Comparison of ENCODE assay signal across 26 mouse cellular contexts in genomic region chr2:44124093-44124492, GRCm38 (mm10).
DNase-seq lines count a peak whose midpoint lies in the region; ATAC-seq and TF ChIP-seq lines count a peak whose summit lies in the region.
"Had no signal": no experiment of that assay in that cellular context is flagged by ENCODE, and none has a peak within 500 bp of the region (broad histone marks: within the 10 kb centered on the region; RNA-seq: fewer than 3 reads in every experiment).

No protein-coding gene starts in this region.

- no peak overlapping the region for H3K4me2 ChIP-seq in limb, embryonic 13.5 days (replicated peaks)
- no peak overlapping the region for H3K4me2 ChIP-seq in lung, embryonic 16.5 days (ENCODE audit: low read depth, low read length)
- H3K4me2 ChIP-seq in embryonic facial prominence, embryonic 12.5 days (replicated peaks): no peak overlapping the region
- H3K4me2 ChIP-seq in limb, embryonic 14.5 days (replicated peaks; ENCODE audit: low read depth, low read length, severe bottlenecking): no peak overlapping the region
- H3K4me2 ChIP-seq: embryonic facial prominence, embryonic 13.5 days; forebrain, embryonic 12.5 days; forebrain, embryonic 15.5 days; heart, embryonic 12.5 days; heart, embryonic 15.5 days; hindbrain, embryonic 13.5 days had no signal

- DNase-seq in limb, embryonic 10.5 days (ENCODE audit: low spot score): no peak
- DNase-seq in lung, adult 2 months: no peak
- DNase-seq in limb, embryonic 14.5 days (ENCODE audit: low spot score): peak; percentile 26
- DNase-seq: adrenal gland, adult 8-10 months; adrenal gland, postnatal 25 days; cerebellum, adult 11-12 months; cerebellum, adult 8-10 months; cerebellum, postnatal 10 days; cerebellum, postnatal 36 days; gastrocnemius, postnatal 25 days; heart, adult 18-20 months; heart, postnatal 10 days; heart, postnatal 36 days had no signal

- no peak overlapping the region; the same call in 1 of the 2 replicates for H3K27ac ChIP-seq in limb, embryonic 13.5 days
- H3K27ac ChIP-seq in limb, embryonic 10.5 days: no peak overlapping the region
- H3K27ac ChIP-seq in lung, embryonic 16.5 days (ENCODE audit: low read length): peak overlapping the region; percentile 92
- 0 out of 2 replicates have a peak overlapping the region, but pooled peaks have one; percentile 11 for H3K27ac ChIP-seq in embryonic facial prominence, embryonic 12.5 days
- H3K27ac ChIP-seq in limb, embryonic 14.5 days (replicated peaks; ENCODE audit: low read depth, low read length): no peak overlapping the region
- H3K27ac ChIP-seq: embryonic facial prominence, embryonic 13.5 days; forebrain, embryonic 12.5 days; forebrain, embryonic 15.5 days; heart, embryonic 15.5 days; hindbrain, embryonic 10.5 days; hindbrain, embryonic 13.5 days had no signal

- WGBS in limb, embryonic 13.5 days: 41% methylated on average over 3 of the region's 3 CpGs
- 67% methylated on average over 3 of the region's 3 CpGs for WGBS in limb, embryonic 10.5 days
- 42% methylated on average over 3 of the region's 3 CpGs for WGBS in lung, embryonic 16.5 days
- WGBS in lung, adult 2 months: 61% methylated on average over 3 of the region's 3 CpGs
- WGBS in embryonic facial prominence, embryonic 12.5 days: 61% methylated on average over 3 of the region's 3 CpGs
- 38% methylated on average over 3 of the region's 3 CpGs for WGBS in limb, embryonic 14.5 days

- TF ChIP-seq POLR2A in lung, adult 2 months (IDR thresholded peaks at IDR 0.05; ENCODE audit: borderline replicate concordance, extremely low read depth, low read depth, low read length): no peak
- TF ChIP-seq POLR2A in limb, embryonic 14.5 days (IDR thresholded peaks at IDR 0.05; ENCODE audit: borderline replicate concordance, extremely low read depth, insufficient read depth, insufficient read length): no peak

- H3K4me1 ChIP-seq in limb, embryonic 13.5 days: peaks cover 8% of the 10 kb centered on the region; the same call in 1 of the 2 replicates
- peaks cover 19% of the 10 kb centered on the region for H3K4me1 ChIP-seq in limb, embryonic 10.5 days
- H3K4me1 ChIP-seq in lung, embryonic 16.5 days (replicated peaks; ENCODE audit: control insufficient read depth, insufficient read depth, low read length): no peaks in the 10 kb centered on the region
- H3K4me1 ChIP-seq in lung, adult 2 months (ENCODE audit: control insufficient read depth, insufficient read depth, low read length): no peaks in the 10 kb centered on the region
- H3K4me1 ChIP-seq in embryonic facial prominence, embryonic 12.5 days: peaks cover 3% of the 10 kb centered on the region
- H3K4me1 ChIP-seq in limb, embryonic 14.5 days (ENCODE audit: control insufficient read depth, insufficient read depth, low read length): peaks cover 4% of the 10 kb centered on the region; the same call in 1 of the 2 replicates
- H3K4me1 ChIP-seq: forebrain, embryonic 12.5 days; forebrain, embryonic 15.5 days; heart, embryonic 12.5 days; heart, embryonic 15.5 days; hindbrain, embryonic 13.5 days had no signal

- ATAC-seq in limb, embryonic 13.5 days (ENCODE audit: low FRiP score, low read depth): peak; percentile 19; the same call in 1 of the 2 replicates
- ATAC-seq in lung, embryonic 16.5 days (ENCODE audit: low read depth): peak; percentile 90
- no peak for ATAC-seq in embryonic facial prominence, embryonic 12.5 days (ENCODE audit: insufficient number of reproducible peaks, insufficient read depth, low FRiP score, low TSS enrichment)
- ATAC-seq in limb, embryonic 14.5 days (ENCODE audit: low FRiP score, low read depth): no peak
- ATAC-seq: CD4-positive, CD25-positive, alpha-beta regulatory T cell, adult 4 months; forebrain, embryonic 15.5 days; hindbrain, embryonic 16.5 days had no signal

- TF ChIP-seq CTCF in lung, adult 2 months (IDR thresholded peaks at IDR 0.05; ENCODE audit: insufficient read depth, low read length): no peak

- H3K4me3 ChIP-seq in limb, embryonic 13.5 days: no peak overlapping the region
- no peak overlapping the region for H3K4me3 ChIP-seq in limb, embryonic 10.5 days
- H3K4me3 ChIP-seq in lung, embryonic 16.5 days (ENCODE audit: low read length): no peak overlapping the region
- H3K4me3 ChIP-seq in lung, adult 2 months (replicated peaks; ENCODE audit: extremely low read depth, low read depth, low read length): no peak overlapping the region
- H3K4me3 ChIP-seq in embryonic facial prominence, embryonic 12.5 days: no peak overlapping the region
- H3K4me3 ChIP-seq in limb, embryonic 14.5 days (replicated peaks; ENCODE audit: low read length): no peak overlapping the region
- H3K4me3 ChIP-seq: embryonic facial prominence, embryonic 13.5 days; erythroblast, embryonic 14.5 days; forebrain, embryonic 12.5 days; forebrain, embryonic 15.5 days; heart, embryonic 12.5 days; heart, embryonic 15.5 days; hindbrain, embryonic 10.5 days; hindbrain, embryonic 13.5 days had no signal

- no peaks in the 10 kb centered on the region for H3K36me3 ChIP-seq in limb, embryonic 13.5 days
- no peaks in the 10 kb centered on the region for H3K36me3 ChIP-seq in limb, embryonic 10.5 days
- H3K36me3 ChIP-seq in lung, embryonic 16.5 days (ENCODE audit: control insufficient read depth, insufficient read depth, low read length): no peaks in the 10 kb centered on the region
- no peaks in the 10 kb centered on the region for H3K36me3 ChIP-seq in embryonic facial prominence, embryonic 12.5 days
- H3K36me3 ChIP-seq in limb, embryonic 14.5 days (ENCODE audit: control insufficient read depth, insufficient read depth, low read length): no peaks in the 10 kb centered on the region
- H3K36me3 ChIP-seq: embryonic facial prominence, embryonic 13.5 days; forebrain, embryonic 12.5 days; forebrain, embryonic 15.5 days; heart, embryonic 12.5 days; heart, embryonic 15.5 days; hindbrain, embryonic 10.5 days; hindbrain, embryonic 13.5 days had no signal

- no peak overlapping the region for H3K9ac ChIP-seq in limb, embryonic 13.5 days
- H3K9ac ChIP-seq in lung, embryonic 16.5 days (ENCODE audit: low read length): no peak overlapping the region
- H3K9ac ChIP-seq in embryonic facial prominence, embryonic 12.5 days: no peak overlapping the region
- H3K9ac ChIP-seq in limb, embryonic 14.5 days (ENCODE audit: low read depth, low read length, severe bottlenecking): no peak overlapping the region
- H3K9ac ChIP-seq: embryonic facial prominence, embryonic 13.5 days; forebrain, embryonic 12.5 days; forebrain, embryonic 15.5 days; heart, embryonic 12.5 days; heart, embryonic 15.5 days; hindbrain, embryonic 13.5 days had no signal

- H3K27me3 ChIP-seq in limb, embryonic 13.5 days: no peaks in the 10 kb centered on the region
- no peaks in the 10 kb centered on the region for H3K27me3 ChIP-seq in limb, embryonic 10.5 days (ENCODE audit: low read depth, poor library complexity, severe bottlenecking)
- H3K27me3 ChIP-seq in lung, embryonic 16.5 days (ENCODE audit: control insufficient read depth, insufficient read depth, low read depth, low read length): no peaks in the 10 kb centered on the region
- no peaks in the 10 kb centered on the region for H3K27me3 ChIP-seq in embryonic facial prominence, embryonic 12.5 days
- H3K27me3 ChIP-seq in limb, embryonic 14.5 days (ENCODE audit: control insufficient read depth, insufficient read depth, low read length): no peaks in the 10 kb centered on the region
- H3K27me3 ChIP-seq: embryonic facial prominence, embryonic 13.5 days; forebrain, embryonic 12.5 days; forebrain, embryonic 15.5 days; heart, embryonic 12.5 days; heart, embryonic 15.5 days; hindbrain, embryonic 13.5 days had no signal

- no peaks in the 10 kb centered on the region for H3K9me3 ChIP-seq in limb, embryonic 13.5 days
- no peaks in the 10 kb centered on the region for H3K9me3 ChIP-seq in limb, embryonic 10.5 days (replicated peaks)
- H3K9me3 ChIP-seq in lung, embryonic 16.5 days (ENCODE audit: control insufficient read depth, low read length): no peaks in the 10 kb centered on the region
- H3K9me3 ChIP-seq in embryonic facial prominence, embryonic 12.5 days: no peaks in the 10 kb centered on the region
- no peaks in the 10 kb centered on the region for H3K9me3 ChIP-seq in limb, embryonic 14.5 days (ENCODE audit: control insufficient read depth, low read length)
- H3K9me3 ChIP-seq: embryonic facial prominence, embryonic 13.5 days; forebrain, embryonic 12.5 days; forebrain, embryonic 15.5 days; heart, embryonic 12.5 days; heart, embryonic 15.5 days; hindbrain, embryonic 10.5 days; hindbrain, embryonic 13.5 days had no signal

Comparison
In these comparisons a context has a peak if more than half of its experiments do, and no peak if none do; other contexts are left out.
1. ATAC-seq: peak in limb, embryonic 13.5 days (single experiment) and lung, embryonic 16.5 days (single experiment); none in embryonic facial prominence, embryonic 12.5 days (single experiment) and limb, embryonic 14.5 days (single experiment).
2. H3K27ac ChIP-seq: peak in lung, embryonic 16.5 days (single experiment) and embryonic facial prominence, embryonic 12.5 days (single experiment); none in limb, embryonic 13.5 days (single experiment), limb, embryonic 10.5 days (single experiment) and limb, embryonic 14.5 days (single experiment).